Mouse (Mus musculus) heart, postnatal 14 days (tissue): ENCODE measurements at regions not wholly inside any gene's neighbourhood (a gene's known extent, or its start where the extent isn't known, plus 50 kb on each side); places are given as distances from the start of the nearest gene placed in this dataset.

Experiments used
- DNase-seq, 2 experiments: peaks; one replicate each; pipeline ENCODE4 v3.0.0; 2021 to 2022
- intact Hi-C: fragments of 180-260 bp; cut with DNase I; formaldehyde crosslinking; loops from one replicate; pipeline ENCODE4 v1.15.1; 2025

GRCm38 (mm10) chr14:76244338-76245062 lies 133.8 kb downstream of the Nufip1 start:
- intact Hi-C loops: no loop called here
- no peak for DNase-seq

- intact Hi-C loops: no loop called here
- no peak for DNase-seq
Observed at GRCm38 (mm10) chr14:76245063-76245396, 134.3 kb downstream of the Nufip1 start.

- DNase-seq: peak; percentile 17 to 32
- intact Hi-C loops: no loop called here
Observed at GRCm38 (mm10) chr14:76247664-76248063, 137.0 kb downstream of the Nufip1 start.

GRCm38 (mm10) chr14:76253850-76254249 lies 143.2 kb downstream of the Nufip1 start:
- DNase-seq: no peak
- intact Hi-C loops: loop anchor here (10.0 kb wide), 1 partner anchor 51 kb away; no protein-coding TSS in a partner anchor

GRCm38 (mm10) chr14:76254565-76255501 lies 144.1 kb downstream of the Nufip1 start:
- peak; percentile 50 to 70 for DNase-seq
- intact Hi-C loops: loop anchor here (10.0 kb wide), 1 partner anchor 50 kb away; no protein-coding TSS in a partner anchor

- intact Hi-C loops: loop anchor here (10.0 kb wide), 1 partner anchor 49 kb away; no protein-coding TSS in a partner anchor
- no peak for DNase-seq
Observed at GRCm38 (mm10) chr14:76255971-76256370, 145.3 kb downstream of the Nufip1 start.

GRCm38 (mm10) chr14:76258626-76259025 lies 147.9 kb downstream of the Nufip1 start:
- intact Hi-C loops: loop anchor here (10.0 kb wide), 1 partner anchor 46 kb away; no protein-coding TSS in a partner anchor

GRCm38 (mm10) chr14:76260628-76261293 lies 150.1 kb downstream of the Nufip1 start:
- intact Hi-C loops: no loop called here
- DNase-seq: no peak

More at GRCm38 (mm10) chr14:76258626-76259025, 147.9 kb downstream of the Nufip1 start:
- no peak for DNase-seq

GRCm38 (mm10) chr14:76263682-76264081 lies 151.1 kb upstream of the Tsc22d1 start:
- intact Hi-C loops: no loop called here
- DNase-seq: no peak

GRCm38 (mm10) chr14:76265819-76266218 lies 148.9 kb upstream of the Tsc22d1 start:
- intact Hi-C loops: no loop called here
- no peak for DNase-seq

- intact Hi-C loops: no loop called here
- no peak for DNase-seq
Observed at GRCm38 (mm10) chr14:76266249-76266648, 148.5 kb upstream of the Tsc22d1 start.

GRCm38 (mm10) chr14:76267091-76267490 lies 147.7 kb upstream of the Tsc22d1 start:
- DNase-seq: no peak
- intact Hi-C loops: no loop called here

GRCm38 (mm10) chr14:76271190-76271589 lies 143.6 kb upstream of the Tsc22d1 start:
- intact Hi-C loops: no loop called here
- no peak for DNase-seq

- no peak for DNase-seq
- intact Hi-C loops: no loop called here
Observed at GRCm38 (mm10) chr14:76272840-76273239, 141.9 kb upstream of the Tsc22d1 start.

GRCm38 (mm10) chr14:76276655-76277054 lies 138.1 kb upstream of the Tsc22d1 start:
- intact Hi-C loops: no loop called here
- DNase-seq: no peak

GRCm38 (mm10) chr14:76278751-76279450 lies 135.9 kb upstream of the Tsc22d1 start:
- intact Hi-C loops: no loop called here
- DNase-seq: no peak

- intact Hi-C loops: no loop called here
- no peak for DNase-seq
Observed at GRCm38 (mm10) chr14:76279561-76279960, 135.2 kb upstream of the Tsc22d1 start.

- intact Hi-C loops: no loop called here
- DNase-seq: no peak
Observed at GRCm38 (mm10) chr14:76281867-76282266, 132.9 kb upstream of the Tsc22d1 start.

- DNase-seq: no peak
- intact Hi-C loops: loop anchor here (5.0 kb wide), 1 partner anchor 185 kb away; no protein-coding TSS in a partner anchor
Observed at GRCm38 (mm10) chr14:76287768-76288167, 127.0 kb upstream of the Tsc22d1 start.

- intact Hi-C loops: no loop called here
- no peak for DNase-seq
Observed at GRCm38 (mm10) chr14:76290401-76291018, 124.3 kb upstream of the Tsc22d1 start.
